Mouse (Mus musculus) left cerebral cortex, postnatal 36 days (tissue): ENCODE results near the gene Grm3. TPM values are rescaled to one million over a fixed set of nuclear protein-coding genes. Genes with fewer than 3 reads are reported as not detected.

Source experiments
- DNase-seq, 2 experiments: peaks; one replicate each; pipeline ENCODE4 v3.0.0; 2021 to 2022; ENCODE audit warnings: low spot score in 2 of 2, mixed read lengths in 1 of 2
- intact Hi-C: fragments of 180-260 bp; cut with DNase I; formaldehyde crosslinking; loops from one replicate; pipeline ENCODE4 v1.15.1; 2025
- total RNA-seq, 2 experiments: library from RNA; stranded (reverse); gene quantifications; 2 replicates each; pipeline ENCODE4 v1.2.3; 2021

Grm3 gene
- total RNA-seq, 2 experiments from 2014 or later = 116 to 141 TPM

DNA sequence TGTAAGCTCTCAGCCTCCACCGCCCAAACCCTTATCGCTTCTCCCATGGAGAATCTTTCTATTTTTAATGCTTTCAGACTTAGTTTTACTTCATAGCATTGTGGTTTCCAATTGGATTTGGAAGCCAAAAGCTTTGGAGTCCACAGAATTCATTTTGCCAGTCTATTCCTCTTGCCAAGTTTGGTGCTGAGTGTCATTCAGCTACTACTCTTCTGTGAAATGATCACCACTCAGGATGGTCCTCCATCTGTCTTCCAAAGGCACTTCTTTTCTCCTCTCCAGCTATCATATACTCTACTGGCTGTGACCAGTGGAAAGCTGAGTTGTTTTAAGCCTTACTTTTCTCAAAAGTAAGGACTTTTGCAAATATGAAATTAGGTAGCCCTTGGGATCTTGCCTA, 86.4 kb downstream of the Grm3 start:
- intact Hi-C loops = no loop called here
- no peak for DNase-seq

DNA sequence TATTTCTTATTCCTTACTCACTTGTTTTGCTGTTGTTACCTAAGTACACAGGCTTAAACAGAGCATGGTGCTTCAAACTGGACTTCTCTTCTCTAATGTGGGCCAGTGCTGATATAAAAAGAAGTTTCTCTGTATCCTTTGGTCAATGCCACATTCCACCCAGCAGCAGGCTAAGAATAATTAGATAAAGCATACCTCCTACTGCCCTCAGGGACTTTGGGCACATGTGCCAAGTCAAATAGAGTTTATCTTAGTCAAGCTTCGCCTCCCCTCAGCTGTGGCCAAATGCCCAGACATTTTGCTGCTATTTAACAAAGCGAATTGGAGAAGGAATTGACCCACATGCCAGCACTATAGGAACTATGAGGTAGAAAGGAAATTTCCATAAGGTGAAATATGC, 97.8 kb downstream of the Grm3 start:
- intact Hi-C loops = no loop called here

DNA sequence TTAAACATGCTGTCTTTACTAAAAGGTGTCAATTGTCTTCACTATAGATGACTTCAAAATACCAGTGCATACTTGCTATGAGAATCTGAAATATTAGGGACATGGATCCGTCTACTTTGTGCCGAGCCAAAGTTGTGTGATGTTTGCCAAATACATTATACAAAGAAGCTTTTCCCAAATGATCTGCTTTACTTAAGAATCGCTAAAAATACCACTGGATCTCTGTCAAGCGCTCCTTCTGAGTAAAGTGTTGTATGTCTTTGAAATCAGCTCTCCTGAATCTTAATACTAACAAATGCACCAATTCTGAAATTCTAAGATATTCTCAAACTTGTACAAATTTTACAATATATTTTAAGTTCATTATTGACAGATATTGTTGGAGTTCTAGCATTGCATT, 100.6 kb downstream of the Grm3 start:
- DNase-seq = no peak
- intact Hi-C loops = no loop called here

More for the DNA sequence above, 97.8 kb downstream of the Grm3 start:
- DNase-seq = no peak

DNA sequence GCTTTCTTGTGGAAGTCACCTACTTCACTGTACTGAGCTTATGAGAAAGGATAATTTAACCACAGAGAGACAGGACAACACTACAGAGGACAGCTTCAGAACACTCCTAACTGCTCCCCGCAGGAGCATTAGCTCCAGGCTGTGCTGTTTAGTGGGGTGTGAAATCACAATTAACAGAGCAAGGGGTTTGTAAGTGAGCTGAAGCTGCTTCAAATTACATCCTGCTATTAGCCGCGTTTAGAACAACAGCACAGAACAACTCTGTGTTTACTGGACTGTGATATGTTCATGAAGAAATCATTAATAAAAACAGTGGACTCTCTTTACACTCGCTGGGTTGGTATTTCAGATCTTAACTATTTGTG, 101.9 kb downstream of the Grm3 start:
- intact Hi-C loops = no loop called here
- no peak for DNase-seq

DNA sequence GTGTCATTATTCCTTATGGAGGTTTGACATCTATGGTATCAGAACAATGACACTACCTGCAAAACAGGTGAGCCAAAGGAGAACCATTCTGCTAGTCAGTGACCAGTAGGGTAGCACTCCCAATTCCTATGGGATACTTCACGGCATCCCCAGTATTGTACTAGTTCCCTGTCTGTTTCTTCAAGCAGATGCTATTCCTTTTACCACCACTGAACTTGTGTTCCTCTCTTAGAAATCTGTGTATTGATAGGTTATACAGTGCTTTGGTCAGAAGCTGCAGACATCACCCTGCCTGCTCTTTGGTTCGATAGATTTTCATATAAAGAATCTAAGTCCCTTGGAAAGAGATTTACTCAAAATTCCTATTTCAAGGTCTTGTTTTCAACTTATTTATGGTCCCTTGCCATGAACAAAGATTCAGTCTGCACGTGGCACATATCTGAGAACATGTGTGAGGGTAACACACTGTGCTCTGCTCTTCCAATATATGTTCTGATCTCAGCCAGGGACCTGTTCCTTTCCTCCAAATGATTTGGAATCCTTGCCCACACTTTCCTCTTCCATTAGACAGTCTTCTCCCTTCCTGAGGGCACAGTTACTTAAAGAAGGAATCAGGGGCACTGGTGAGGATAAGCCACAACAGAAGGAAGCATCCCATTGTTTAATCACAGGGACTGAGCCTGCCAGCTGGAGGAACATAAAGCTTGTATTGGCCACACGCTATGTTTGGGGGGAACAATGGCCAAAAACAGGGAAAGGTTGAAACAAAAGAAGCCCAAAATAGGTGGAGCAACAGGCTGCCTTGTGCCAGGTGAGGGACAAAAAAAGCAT, 102.5 kb downstream of the Grm3 start:
- intact Hi-C loops = no loop called here
- no peak for DNase-seq

DNA sequence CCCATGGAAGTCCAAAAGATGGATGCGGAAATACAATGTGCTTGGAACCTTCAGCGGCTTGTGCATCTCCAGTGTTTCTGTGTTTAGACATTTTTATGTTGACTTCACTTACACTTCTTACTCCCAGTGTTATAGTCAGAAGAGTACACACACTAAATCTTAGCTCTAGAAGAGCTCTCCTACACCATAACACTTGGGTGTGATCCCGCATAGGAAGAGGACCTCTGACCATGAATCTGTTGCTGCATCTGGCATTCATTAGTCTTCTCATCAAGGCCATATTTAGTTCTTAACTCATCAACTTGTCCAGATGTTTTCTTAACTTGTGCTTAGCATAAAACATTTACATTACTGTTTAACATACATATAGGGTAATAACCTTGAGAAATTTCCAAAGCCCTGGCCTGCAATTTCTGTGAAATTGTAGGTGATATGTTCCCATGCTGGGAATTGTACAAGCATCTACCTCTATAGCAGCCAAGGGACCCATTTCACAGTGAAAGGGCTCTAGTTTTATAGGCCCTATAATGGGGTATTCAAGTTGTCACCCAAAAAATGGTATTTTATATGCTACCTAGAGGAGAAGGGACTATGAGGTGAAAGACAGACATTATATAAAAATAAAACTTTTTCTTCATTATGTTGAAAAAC, 103.4 kb downstream of the Grm3 start:
- DNase-seq = no peak
- intact Hi-C loops = no loop called here

DNA sequence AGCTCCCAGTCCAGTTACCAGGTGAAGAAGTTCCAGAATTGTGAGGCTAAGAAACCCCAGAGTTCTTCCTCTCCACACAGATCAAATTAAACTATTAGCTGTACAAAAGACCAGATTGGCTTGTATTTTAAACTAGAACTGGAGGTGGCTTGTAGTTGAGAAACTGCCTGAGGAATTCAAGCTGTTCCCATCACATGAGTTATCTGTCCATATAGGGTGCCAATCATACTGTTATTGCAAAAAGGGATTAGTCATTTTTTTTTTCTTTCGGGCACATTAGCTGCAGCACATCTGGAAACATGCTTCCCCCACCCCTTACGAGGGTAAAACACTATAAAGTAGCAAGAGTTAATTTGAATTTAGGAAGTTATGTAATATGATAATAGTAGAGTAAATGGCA, 145.9 kb downstream of the Grm3 start:
- no peak for DNase-seq
- intact Hi-C loops = loop anchor here (5.0 kb wide), 1 partner anchor 88 kb away; no protein-coding TSS in a partner anchor

DNA sequence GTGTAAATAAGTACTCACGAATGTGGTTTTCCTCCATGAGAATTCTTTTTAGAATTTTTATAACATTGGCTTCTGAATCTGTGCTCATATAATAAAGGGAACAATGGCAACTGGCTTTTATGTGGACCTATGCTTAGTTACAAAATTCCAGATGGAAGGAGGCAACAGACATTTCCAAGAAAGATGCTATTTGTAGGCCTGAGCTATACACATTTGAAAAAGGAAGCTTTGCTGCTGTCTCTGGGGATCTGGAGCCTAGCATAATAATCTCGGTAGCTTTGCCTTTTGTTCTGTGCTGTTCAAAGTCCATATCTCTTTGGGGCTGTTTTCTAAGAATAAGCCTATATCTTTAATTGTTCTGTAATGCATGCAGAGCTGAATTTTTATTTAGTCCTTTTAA, 146.4 kb downstream of the Grm3 start:
- intact Hi-C loops = loop anchor here (5.0 kb wide), 1 partner anchor 89 kb away; no protein-coding TSS in a partner anchor

DNA sequence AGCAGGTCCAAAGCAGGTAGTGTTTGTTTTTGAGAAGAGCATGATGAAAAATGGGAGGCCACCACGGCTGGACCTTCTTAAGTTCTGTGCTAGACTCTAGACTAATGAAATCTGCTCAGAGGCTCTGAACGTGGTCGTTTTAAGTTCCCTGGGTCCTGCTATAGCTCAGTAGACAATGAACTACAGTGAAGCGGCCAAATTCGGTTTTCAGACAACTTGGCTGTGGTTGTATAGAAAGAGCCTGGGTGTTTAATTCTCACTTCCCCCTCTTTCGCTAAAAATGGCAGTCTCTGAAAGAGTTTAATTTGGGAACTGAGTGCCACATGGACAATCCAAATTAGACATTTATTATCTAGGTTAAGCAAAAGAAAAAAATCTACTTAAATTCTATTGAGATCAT, 154.0 kb downstream of the Grm3 start:
- DNase-seq = peak; percentile 32 to 48
- intact Hi-C loops = loop anchor here (2.0 kb wide), 1 partner anchor 76 kb away; no protein-coding TSS in a partner anchor

More for the DNA sequence above, 146.4 kb downstream of the Grm3 start:
- no peak for DNase-seq

DNA sequence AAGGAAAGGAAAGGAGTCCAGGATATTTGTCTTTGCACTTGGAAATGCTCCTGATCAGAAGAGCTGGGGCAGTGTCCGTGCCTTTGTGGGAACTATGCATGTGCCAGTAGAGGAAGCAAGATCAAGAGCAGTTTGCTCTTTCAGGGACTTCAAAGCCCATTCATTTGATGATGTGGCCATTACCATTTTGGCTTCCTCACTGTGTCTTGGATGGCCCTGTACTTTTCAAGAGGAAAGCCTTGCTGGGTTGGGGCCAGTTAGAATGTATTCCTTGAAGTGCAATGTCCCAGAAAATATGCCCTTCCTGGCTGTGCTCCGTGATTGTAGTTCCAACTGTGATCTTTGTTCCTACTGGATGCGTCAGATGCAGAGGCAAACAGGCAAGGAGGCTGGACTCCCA, 167.3 kb downstream of the Grm3 start:
- DNase-seq = no peak
- intact Hi-C loops = no loop called here

DNA sequence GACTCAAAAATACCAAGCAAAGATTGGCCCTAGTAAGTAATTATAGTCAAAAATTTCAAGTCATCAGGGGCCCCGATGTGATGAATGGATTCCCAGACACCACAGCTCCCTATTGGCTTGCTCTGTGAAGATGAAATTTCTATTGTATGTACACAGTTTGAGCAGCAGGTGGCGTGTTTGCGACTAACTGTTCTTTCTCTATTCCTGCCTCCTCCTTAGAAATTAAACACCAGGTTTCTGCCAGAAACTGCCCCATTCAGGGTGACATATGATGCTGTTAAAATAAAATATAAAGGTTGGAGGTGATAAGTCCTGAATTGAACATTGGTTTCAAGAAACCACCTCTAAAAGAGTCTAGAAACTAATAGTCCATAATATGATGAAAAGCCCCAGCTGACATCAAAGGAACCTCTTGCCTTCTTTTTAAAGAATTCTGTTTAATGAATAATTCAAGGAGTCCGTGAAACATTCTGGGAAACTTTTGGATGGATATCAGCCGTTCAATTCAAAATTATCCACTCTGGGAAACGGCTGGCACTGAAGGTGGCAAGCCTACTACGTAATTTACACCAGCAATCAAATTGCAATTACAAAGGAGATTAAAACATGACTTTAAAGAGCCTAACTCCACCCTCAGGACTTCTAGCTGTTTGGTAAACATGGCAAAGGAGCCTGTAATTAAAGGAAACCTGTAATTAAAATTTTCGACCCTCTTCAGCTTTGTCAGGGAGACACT, 184.0 kb downstream of the Grm3 start:
- DNase-seq = peak in 1 of 2 experiments; percentile 38
- intact Hi-C loops = loop anchor here (5.0 to 10.0 kb wide), 2 partner anchors 164 to 1091 kb away; no protein-coding TSS in a partner anchor

DNA sequence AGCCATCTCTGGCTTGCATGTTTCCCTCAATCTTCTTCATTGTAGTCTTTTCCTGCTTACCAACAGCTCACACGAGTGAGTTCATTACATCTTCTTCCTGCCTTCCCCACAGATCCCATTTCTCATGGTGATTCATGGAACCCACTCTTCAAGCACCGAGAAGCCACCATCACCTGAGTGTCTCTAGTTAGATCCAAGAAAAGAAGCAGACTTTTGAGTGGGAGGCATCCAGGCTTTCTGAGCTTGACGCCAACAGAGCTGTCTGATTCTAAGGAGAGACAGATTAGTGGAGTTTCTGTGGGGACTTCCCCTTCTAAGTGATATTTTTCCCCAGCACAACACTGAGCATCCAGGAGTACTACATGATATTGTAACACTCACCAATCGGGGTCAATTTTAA, 199.5 kb downstream of the Grm3 start:
- intact Hi-C loops = no loop called here
- no peak for DNase-seq

DNA sequence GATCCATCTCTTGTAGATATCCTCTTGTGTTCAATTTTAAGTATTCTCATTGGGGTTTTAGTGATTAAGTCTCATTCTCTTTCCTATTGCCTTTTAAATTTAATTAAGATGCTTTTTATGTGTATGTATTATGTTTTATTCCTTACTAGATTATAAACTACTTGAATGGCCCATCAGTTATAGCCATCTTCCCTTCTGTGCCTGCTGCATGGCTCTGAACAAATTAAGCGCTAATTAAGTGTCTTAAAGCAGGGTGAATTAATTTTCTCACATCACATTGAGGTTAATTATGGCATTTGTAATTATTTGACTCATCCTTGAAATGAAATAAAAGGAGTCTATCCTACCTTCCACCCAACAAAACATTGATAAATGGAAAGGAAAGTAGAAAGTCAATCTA, 213.9 kb downstream of the Grm3 start:
- intact Hi-C loops = no loop called here

DNA sequence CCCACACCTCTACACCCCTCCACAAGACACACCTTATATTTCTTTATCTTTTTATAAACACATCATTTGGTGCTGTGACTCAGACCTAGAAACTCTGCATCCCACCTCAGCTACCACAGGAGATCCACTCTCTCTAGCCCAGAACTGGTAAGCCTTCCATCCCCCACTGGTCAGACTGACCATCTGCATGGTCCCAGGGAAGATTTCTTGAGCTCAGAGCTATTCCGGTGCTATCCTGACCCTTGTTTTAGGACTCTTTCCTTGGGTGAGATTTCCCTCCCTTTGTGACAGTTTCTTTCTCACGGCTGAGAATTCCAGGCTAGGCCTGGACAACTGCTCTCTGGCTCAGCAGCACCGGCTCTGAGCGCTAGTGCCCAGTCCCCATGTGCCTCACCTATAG, 227.7 kb downstream of the Grm3 start:
- no peak for DNase-seq
- intact Hi-C loops = loop anchor here (5.0 kb wide), 1 partner anchor 170 kb away; no protein-coding TSS in a partner anchor

More for the DNA sequence above, 213.9 kb downstream of the Grm3 start:
- DNase-seq = no peak

DNA sequence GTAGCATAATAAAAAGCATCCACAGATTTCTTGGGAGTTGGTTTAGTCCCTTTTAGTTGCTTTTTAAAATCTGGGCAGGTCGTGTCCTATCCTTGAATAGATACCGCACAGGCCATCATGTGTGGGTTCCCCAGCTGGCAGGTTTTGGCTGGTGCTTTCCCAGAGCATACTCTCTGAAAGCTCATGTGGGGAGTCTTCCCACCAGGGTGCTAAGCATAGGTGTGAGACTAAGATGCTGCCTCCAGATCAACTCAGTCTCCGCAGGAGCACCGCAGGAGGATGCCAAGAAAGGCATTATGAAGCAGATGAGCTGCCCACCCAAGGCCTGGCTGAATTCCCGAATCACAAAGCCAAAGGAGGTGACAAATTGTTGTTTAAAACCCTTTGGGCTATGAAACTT, 229.5 kb downstream of the Grm3 start:
- intact Hi-C loops = loop anchor here (2.0 to 5.0 kb wide), 2 partner anchors 75 to 172 kb away; no protein-coding TSS in a partner anchor

DNA sequence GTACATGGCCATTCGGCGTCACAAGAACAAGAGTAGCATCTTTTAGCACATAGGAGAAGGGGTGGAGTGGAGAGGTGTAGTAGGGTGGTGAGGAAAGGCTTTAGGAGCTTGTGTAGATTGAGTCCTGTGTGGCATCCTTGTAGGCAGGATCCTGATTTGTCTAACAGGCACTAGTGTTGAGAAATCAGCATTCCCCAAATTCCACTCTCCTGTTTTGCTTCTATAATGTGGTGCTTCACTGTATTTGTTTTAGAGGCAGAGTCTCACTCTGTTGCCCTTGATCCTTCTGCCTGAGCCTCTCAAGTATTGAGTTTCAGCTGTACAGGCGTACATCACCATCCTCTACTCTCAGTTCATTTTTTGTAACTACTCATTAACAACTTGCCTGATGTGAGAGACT, 247.4 kb downstream of the Grm3 start:
- no peak for DNase-seq
- intact Hi-C loops = no loop called here

More for the DNA sequence above, 229.5 kb downstream of the Grm3 start:
- DNase-seq = peak; percentile 55 to 73

DNA sequence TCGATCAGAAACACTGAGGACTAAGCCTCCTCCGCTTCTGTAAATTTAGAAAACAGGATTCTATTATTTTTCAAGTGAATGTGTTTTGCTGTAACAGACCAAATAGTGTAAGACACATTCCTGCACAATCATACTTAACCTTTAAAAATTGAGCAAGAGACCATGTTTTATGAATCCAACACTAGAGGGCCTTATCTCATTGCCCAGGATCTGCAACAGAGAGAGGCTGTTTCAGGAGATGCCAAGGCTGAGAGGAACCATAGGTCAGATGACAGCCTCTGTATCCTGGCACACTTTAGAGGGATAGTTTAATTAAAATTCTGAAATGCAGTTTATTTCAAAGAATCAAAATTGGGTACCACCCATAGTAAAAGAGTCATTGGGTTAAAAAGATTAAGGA, 271.7 kb downstream of the Grm3 start:
- no peak for DNase-seq
- intact Hi-C loops = no loop called here

DNA sequence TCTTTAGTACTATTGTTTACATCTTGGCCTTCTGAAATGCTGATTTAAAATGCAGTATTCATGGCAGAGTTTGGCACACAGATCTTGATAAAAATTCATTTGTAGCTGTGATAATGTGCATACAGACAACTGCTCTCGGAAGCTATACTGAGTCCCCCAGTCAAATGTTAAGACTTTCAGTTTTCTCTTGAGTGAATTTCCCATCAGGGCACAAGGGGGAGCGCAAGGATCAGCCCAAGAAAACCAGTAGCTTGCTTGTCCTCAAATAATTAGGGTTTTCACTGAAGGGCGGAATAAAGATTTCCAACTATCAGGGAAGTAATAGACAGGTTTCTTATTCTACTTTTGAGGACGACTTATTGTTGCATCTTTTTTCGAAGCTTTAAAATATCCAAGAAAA, 275.4 kb downstream of the Grm3 start:
- intact Hi-C loops = loop anchor here (5.0 kb wide), 1 partner anchor 1183 kb away; no protein-coding TSS in a partner anchor
- peak; percentile 30 to 32 for DNase-seq

DNA sequence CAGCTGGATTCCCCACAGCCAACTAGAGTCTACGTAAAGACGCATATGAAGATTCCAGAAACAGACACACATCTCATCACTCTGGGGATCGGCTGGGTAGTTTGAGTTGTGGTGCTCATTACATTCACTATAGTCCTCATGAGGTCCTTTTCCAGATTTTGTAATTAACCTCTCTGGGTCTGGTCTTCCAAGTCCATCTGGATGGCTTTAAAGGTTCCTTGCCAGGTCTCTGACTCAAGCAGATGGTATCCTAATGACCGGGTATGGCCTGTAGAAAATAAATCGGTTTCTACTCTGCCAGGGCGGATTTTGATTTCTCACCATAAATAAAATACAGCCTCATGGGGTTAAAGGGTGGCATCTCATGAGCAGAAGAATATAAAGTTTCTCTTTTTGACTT, 276.0 kb downstream of the Grm3 start:
- DNase-seq = no peak
- intact Hi-C loops = loop anchor here (5.0 kb wide), 1 partner anchor 1183 kb away; no protein-coding TSS in a partner anchor

DNA sequence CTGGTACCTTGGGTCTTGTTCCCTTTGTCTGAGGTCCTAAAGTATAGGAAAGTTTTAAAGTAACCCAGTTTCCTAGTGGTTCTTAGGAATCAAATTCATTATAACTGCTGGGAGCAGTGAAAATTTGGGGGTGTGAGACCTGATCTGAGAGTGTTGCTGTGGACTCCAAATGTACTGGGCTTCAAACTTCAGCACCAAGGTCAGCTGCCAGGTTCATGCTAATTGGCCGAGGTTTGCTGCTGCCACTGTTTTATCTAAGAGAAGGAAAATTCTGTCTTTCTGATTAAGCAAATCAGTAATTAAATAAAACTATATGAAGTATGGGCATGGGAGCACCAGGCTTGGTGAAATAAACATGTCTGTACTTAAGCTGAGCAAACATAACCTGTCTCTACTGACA, 278.8 kb downstream of the Grm3 start:
- intact Hi-C loops = loop anchor here (5.0 kb wide), 1 partner anchor 1186 kb away; no protein-coding TSS in a partner anchor
- DNase-seq = no peak
